Mouse (Mus musculus) hindbrain, embryonic 11.5 days (tissue): ENCODE measurements around the gene Ndrg4. TPM values are rescaled to one million over a fixed set of nuclear protein-coding genes. Genes with fewer than 3 reads are reported as not detected.

Source experiments
- ATAC-seq: fragments of 200-750 bp; cut with Nextera tagmentation; 2 replicates; pipeline ENCODE4 v1.8.0; 2017; ENCODE audit warnings: mild to moderate bottlenecking, moderate TSS enrichment, moderate library complexity; ENCODE audit not compliant: low FRiP score
- DNase-seq: peaks from one replicate; pipeline ENCODE4 v3.0.0-alpha.2; 2015; ENCODE audit warnings: low spot score
- H3K27ac ChIP-seq: fragments of 300-500 bp; sonication (generic); 2 replicates; pipeline ENCODE4 v1.5.1; 2014; ENCODE audit warnings: mild to moderate bottlenecking, low read depth, low read length
- H3K27me3 ChIP-seq: fragments of 300-500 bp; sonication (generic); 2 replicates; pipeline ENCODE4 v1.6.1; 2014; ENCODE audit warnings: mild to moderate bottlenecking, low read length, moderate library complexity, mixed read lengths; ENCODE audit not compliant: control insufficient read depth, insufficient read depth
- H3K36me3 ChIP-seq: fragments of 300-500 bp; sonication (generic); 2 replicates; pipeline ENCODE4 v1.6.1; 2014; ENCODE audit warnings: mild to moderate bottlenecking, low read length, moderate library complexity, mixed read lengths; ENCODE audit not compliant: control insufficient read depth, insufficient read depth
- H3K4me1 ChIP-seq: fragments of 300-500 bp; sonication (generic); replicated peaks from 2 replicates; pipeline ENCODE4 v1.6.1; 2014; ENCODE audit warnings: low read length, mixed read lengths; ENCODE audit not compliant: control insufficient read depth, insufficient read depth
- H3K4me2 ChIP-seq: fragments of 300-500 bp; sonication (generic); replicated peaks from 2 replicates; pipeline ENCODE4 v1.6.1; 2014; ENCODE audit warnings: mild to moderate bottlenecking, low read depth, low read length
- H3K4me3 ChIP-seq: fragments of 300-500 bp; sonication (generic); 2 replicates; pipeline ENCODE4 v1.5.1; 2014; ENCODE audit warnings: low read depth, low read length
- H3K9ac ChIP-seq: fragments of 300-500 bp; sonication (generic); 2 replicates; pipeline ENCODE4 v1.6.1; 2014; ENCODE audit warnings: low read depth, low read length
- H3K9me3 ChIP-seq: fragments of 300-500 bp; sonication (generic); 2 replicates; pipeline ENCODE4 v1.6.1; 2016; ENCODE audit warnings: low read length; ENCODE audit not compliant: control insufficient read depth
- WGBS: fragments of 180-500 bp; shearing (Covaris S2); extraction: QIAGEN DNeasy Blood & Tissue Kit; methylation state at CpG from one replicate; pipeline ENCODE4 v1.1.7; 2014; 5-methylcytosine and 5-hydroxymethylcytosine counted together
- polyA plus RNA-seq: library from polyadenylated mRNA; unstranded; fragments of >200 nt; fragmentation: Nextera tagmentation; extraction: Ambion mirVana; gene quantifications from 2 replicates; pipeline ENCODE4 v1.2.1, GENCODE M21; 2014

Gene Ndrg4
- polyA plus RNA-seq, 1 experiment from 2014 or later: 45.0 TPM

GRCm38 (mm10) chr8:95716546-95717335 is 40.0 kb downstream of the Ndrg4 start:
- Histone ChIP-seq H3K9me3 (no peaks in the 10 kb centered on the region), H3K9ac (peak overlapping the region; percentile 76), H3K4me1 (peaks cover 5% of the 10 kb centered on the region), H3K4me2 (peak overlapping the region; percentile 97), H3K27me3 (no peaks in the 10 kb centered on the region), H3K27ac (0 out of 2 replicates have a peak overlapping the region, but pooled peaks have one; percentile 17), H3K4me3 (peak overlapping the region; percentile 80), H3K36me3 (peaks cover 3% of the 10 kb centered on the region; the same call in 1 of the 2 replicates)
- 22% methylated on average over 21 of the region's 21 CpGs for WGBS
- ATAC-seq: no peak; the same call in 1 of the 2 replicates
- DNase-seq: peak; percentile 41

GRCm38 (mm10) chr8:95727625-95728024 is 50.8 kb downstream of the Ndrg4 start:
- peaks cover 10% of the 10 kb centered on the region; the same call in 1 of the 2 replicates for H3K36me3 ChIP-seq
- no peaks in the 10 kb centered on the region for H3K27me3 ChIP-seq
- WGBS: 88% methylated on average over 4 of the region's 4 CpGs

GRCm38 (mm10) chr8:95738596-95738995 is 61.8 kb downstream of the Ndrg4 start:
- Histone ChIP-seq H3K4me1 (no peaks in the 10 kb centered on the region), H3K9ac (no peak overlapping the region), H3K9me3 (no peaks in the 10 kb centered on the region), H3K4me2 (no peak overlapping the region), H3K36me3 (peaks cover 27% of the 10 kb centered on the region), H3K27ac (no peak overlapping the region), H3K4me3 (no peak overlapping the region), H3K27me3 (no peaks in the 10 kb centered on the region)
- no peak for ATAC-seq
- DNase-seq: no peak
- WGBS: 88% methylated on average over 7 of the region's 7 CpGs

More at GRCm38 (mm10) chr8:95727625-95728024, 50.8 kb downstream of the Ndrg4 start:
- H3K27ac ChIP-seq: no peak overlapping the region
- H3K9ac ChIP-seq: no peak overlapping the region
- H3K4me3 ChIP-seq: no peak overlapping the region
- no peaks in the 10 kb centered on the region for H3K4me1 ChIP-seq
- H3K4me2 ChIP-seq: no peak overlapping the region
- DNase-seq: no peak
- no peak for ATAC-seq
- H3K9me3 ChIP-seq: no peaks in the 10 kb centered on the region

- Histone ChIP-seq H3K4me3 (no peak overlapping the region), H3K9ac (no peak overlapping the region), H3K27me3 (no peaks in the 10 kb centered on the region), H3K27ac (no peak overlapping the region), H3K4me2 (no peak overlapping the region), H3K9me3 (no peaks in the 10 kb centered on the region), H3K4me1 (no peaks in the 10 kb centered on the region), H3K36me3 (peaks cover 32% of the 10 kb centered on the region)
- DNase-seq (no peak), ATAC-seq (no peak)
- WGBS: 93% methylated on average over 7 of the region's 7 CpGs
Measured at GRCm38 (mm10) chr8:95741732-95742131, 65.0 kb downstream of the Ndrg4 start.

- no peaks in the 10 kb centered on the region for H3K9me3 ChIP-seq
- no peak overlapping the region for H3K4me3 ChIP-seq
- H3K9ac ChIP-seq: no peak overlapping the region
- no peaks in the 10 kb centered on the region for H3K27me3 ChIP-seq
- DNase-seq (no peak), ATAC-seq (no peak)
- H3K27ac ChIP-seq: no peak overlapping the region
- no peaks in the 10 kb centered on the region for H3K4me1 ChIP-seq
- H3K4me2 ChIP-seq: no peak overlapping the region
- H3K36me3 ChIP-seq: peaks cover 20% of the 10 kb centered on the region; the same call in 1 of the 2 replicates
- 93% methylated on average over 4 of the region's 4 CpGs for WGBS
Measured at GRCm38 (mm10) chr8:95748028-95748427, 71.2 kb downstream of the Ndrg4 start.

- no peak overlapping the region for H3K4me2 ChIP-seq
- H3K27me3 ChIP-seq: no peaks in the 10 kb centered on the region
- peaks cover 8% of the 10 kb centered on the region; the same call in 1 of the 2 replicates for H3K36me3 ChIP-seq
- DNase-seq (no peak), ATAC-seq (no peak)
- WGBS: 97% methylated on average over 1 of the region's 1 CpGs
- no peaks in the 10 kb centered on the region for H3K9me3 ChIP-seq
- H3K27ac ChIP-seq: no peak overlapping the region
- no peak overlapping the region for H3K4me3 ChIP-seq
- no peak overlapping the region for H3K9ac ChIP-seq
- H3K4me1 ChIP-seq: no peaks in the 10 kb centered on the region
Measured at GRCm38 (mm10) chr8:95751924-95752323, 75.1 kb downstream of the Ndrg4 start.

GRCm38 (mm10) chr8:95760323-95760722 is 83.5 kb downstream of the Ndrg4 start:
- Histone ChIP-seq H3K9ac (no peak overlapping the region), H3K4me2 (no peak overlapping the region), H3K27ac (no peak overlapping the region), H3K9me3 (no peaks in the 10 kb centered on the region), H3K4me1 (no peaks in the 10 kb centered on the region), H3K4me3 (no peak overlapping the region), H3K36me3 (peaks cover 12% of the 10 kb centered on the region), H3K27me3 (no peaks in the 10 kb centered on the region)
- DNase-seq (no peak), ATAC-seq (no peak)
- 93% methylated on average over 6 of the region's 6 CpGs for WGBS

- Histone ChIP-seq H3K4me1 (no peaks in the 10 kb centered on the region), H3K4me3 (no peak overlapping the region), H3K36me3 (peaks cover 19% of the 10 kb centered on the region), H3K27ac (no peak overlapping the region), H3K27me3 (no peaks in the 10 kb centered on the region), H3K9me3 (no peaks in the 10 kb centered on the region), H3K9ac (no peak overlapping the region), H3K4me2 (no peak overlapping the region)
- ATAC-seq (no peak), DNase-seq (no peak)
- 89% methylated on average over 1 of the region's 1 CpGs for WGBS
Measured at GRCm38 (mm10) chr8:95764133-95764532, 87.4 kb downstream of the Ndrg4 start.
